Mouse (Mus musculus) liver, embryonic 14.5 days (tissue): Measurements from ENCODE around the gene Hunk. TPM values are rescaled to one million over a fixed set of nuclear protein-coding genes. Genes with fewer than 3 reads are reported as not detected.

Source experiments
- ATAC-seq: fragments of 200-750 bp; cut with Nextera tagmentation; 2 replicates; pipeline ENCODE4 v1.8.0; 2017; ENCODE audit warnings: moderate number of reproducible peaks, mild to moderate bottlenecking, moderate library complexity; ENCODE audit not compliant: insufficient read depth
- DNase-seq, 3 experiments: peaks; one replicate each; pipeline ENCODE4 v3.0.0-alpha.2; 2012 to 2013; ENCODE audit warnings: low read depth in 3 of 3, low spot score in 3 of 3
- H3K27ac ChIP-seq: fragments of 300-500 bp; sonication (generic); 2 replicates; pipeline ENCODE4 v1.5.1; 2014; ENCODE audit warnings: moderate library complexity, mild to moderate bottlenecking, control low read depth, inconsistent platforms
- H3K27me3 ChIP-seq: fragments of 300-500 bp; sonication (generic); 2 replicates; pipeline ENCODE4 v1.6.1; 2014; ENCODE audit warnings: mild to moderate bottlenecking, low read length, moderate library complexity; ENCODE audit not compliant: control insufficient read depth, insufficient read depth
- H3K36me3 ChIP-seq: fragments of 300-500 bp; sonication (generic); replicated peaks from 2 replicates; pipeline ENCODE4 v1.6.1; 2014; ENCODE audit warnings: low read depth; ENCODE audit not compliant: control insufficient read depth, insufficient read depth
- H3K4me1 ChIP-seq, 2 experiments: fragments of 200-500 bp in 1 of 2; fragments of 300-500 bp in 1 of 2; sonication (generic) in 1 of 2; replicated peaks; 2 replicates each; pipeline ENCODE4 v1.6.1; 2012 to 2014; ENCODE audit warnings: antibody characterized with exemption in 1 of 2, inconsistent platforms in 1 of 2, low read length in 1 of 2; ENCODE audit not compliant: control insufficient read depth in 2 of 2, insufficient read depth in 2 of 2
- H3K4me2 ChIP-seq: fragments of 300-500 bp; sonication (generic); 2 replicates; pipeline ENCODE4 v1.6.1; 2014; ENCODE audit warnings: low read depth, mild to moderate bottlenecking, control low read depth, moderate library complexity
- H3K4me3 ChIP-seq, 2 experiments: fragments of 200-500 bp in 1 of 2; fragments of 300-500 bp in 1 of 2; sonication (generic) in 1 of 2; 2 replicates each; pipeline ENCODE4 v1.5.1; 2012 to 2014; ENCODE audit warnings: low read depth in 2 of 2, low read length in 2 of 2, mild to moderate bottlenecking in 2 of 2, control low read depth in 1 of 2, inconsistent platforms in 1 of 2, moderate library complexity in 1 of 2; ENCODE audit not compliant: insufficient read depth in 1 of 2
- H3K9ac ChIP-seq: fragments of 300-500 bp; sonication (generic); replicated peaks from 2 replicates; pipeline ENCODE4 v1.6.1; 2014; ENCODE audit warnings: mild to moderate bottlenecking, control low read depth, moderate library complexity
- H3K9me3 ChIP-seq: fragments of 300-500 bp; sonication (generic); 2 replicates; pipeline ENCODE4 v1.6.1; 2016; ENCODE audit warnings: low read length, mixed read lengths; ENCODE audit not compliant: control insufficient read depth
- CTCF ChIP-seq: IDR thresholded peaks from 2 replicates; pipeline ENCODE4 v1.5.1; 2016; ENCODE audit warnings: antibody characterized with exemption, low read depth, control low read depth
- EP300 ChIP-seq: IDR thresholded peaks from 2 replicates; pipeline ENCODE4 v1.6.1; 2016; ENCODE audit warnings: antibody characterized with exemption, low read depth
- WGBS: fragments of 180-500 bp; shearing (Covaris S2); extraction: QIAGEN DNeasy Blood & Tissue Kit; methylation state at CpG from one replicate; pipeline ENCODE4 v1.1.7; 2014; ENCODE audit not compliant: insufficient replicate concordance; 5-methylcytosine and 5-hydroxymethylcytosine counted together
- polyA plus RNA-seq, 2 experiments: library from polyadenylated mRNA; depleted of rRNA in 1 of 2; stranded (reverse) in 1 of 2; unstranded in 1 of 2; fragments of >200 nt; fragmentation: Nextera tagmentation in 1 of 2; extraction: Ambion mirVana in 1 of 2; gene quantifications; 2 replicates each; pipeline versions ENCODE4 v1.2.1 to v1.2.3; 2012 to 2014

The Hunk gene
- polyA plus RNA-seq, 2 experiments, result 0.80 to 0.88 TPM

GRCm38 (mm10) chr16:90384846-90385245, 967 bp upstream of the Hunk start:
- Histone ChIP-seq H3K4me2 (peak overlapping the region; percentile 54), H3K27me3 (peaks cover 42% of the 10 kb centered on the region), H3K27ac (no peak overlapping the region), H3K4me1 (peaks cover 0 to 5% of the 10 kb centered on the region in 2 experiments; a peak in 3 of 4 replicates), H3K9me3 (no peaks in the 10 kb centered on the region; the same call in 1 of the 2 replicates), H3K4me3 (no peak overlapping the region; a peak in 1 of 4 replicates), H3K9ac (no peak overlapping the region), H3K36me3 (no peaks in the 10 kb centered on the region)
- DNase-seq (no peak), ATAC-seq (no peak)
- TF ChIP-seq EP300 (no peak), CTCF (no peak)
- 4% methylated on average over 12 of the region's 12 CpGs for WGBS

GRCm38 (mm10) chr16:90385326-90385687, 506 bp upstream of the Hunk start:
- no peak for TF ChIP-seq EP300
- TF ChIP-seq CTCF, result no peak
- no peak overlapping the region for H3K27ac ChIP-seq
- ATAC-seq (no peak), DNase-seq (no peak)
- no peaks in the 10 kb centered on the region; the same call in 1 of the 2 replicates for H3K9me3 ChIP-seq
- H3K36me3 ChIP-seq, result no peaks in the 10 kb centered on the region
- peak overlapping the region; percentile 43 to 53 for H3K4me3 ChIP-seq
- H3K4me2 ChIP-seq, result peak overlapping the region; percentile 54
- 2% methylated on average over 16 of the region's 16 CpGs for WGBS
- H3K9ac ChIP-seq, result no peak overlapping the region
- peaks cover 0 to 5% of the 10 kb centered on the region in 2 experiments; a peak in 3 of 4 replicates for H3K4me1 ChIP-seq
- H3K27me3 ChIP-seq, result peaks cover 42% of the 10 kb centered on the region

GRCm38 (mm10) chr16:90386514-90387160, 824 bp downstream of the Hunk start:
- Histone ChIP-seq H3K9me3 (no peaks in the 10 kb centered on the region; the same call in 1 of the 2 replicates), H3K4me2 (peak overlapping the region; percentile 54), H3K4me3 (peak overlapping the region; percentile 53 to 67), H3K9ac (no peak overlapping the region), H3K36me3 (no peaks in the 10 kb centered on the region), H3K4me1 (peaks cover 0 to 5% of the 10 kb centered on the region in 2 experiments; a peak in 3 of 4 replicates), H3K27me3 (peaks cover 42% of the 10 kb centered on the region), H3K27ac (no peak overlapping the region)
- ATAC-seq (peak; percentile 24; the same call in 1 of the 2 replicates), DNase-seq (no peak)
- under 1% methylated on average over 47 of the region's 49 CpGs for WGBS
- TF ChIP-seq CTCF (peak; percentile 52), EP300 (no peak)

- H3K27ac ChIP-seq, result no peak overlapping the region
- H3K36me3 ChIP-seq, result no peaks in the 10 kb centered on the region
- ATAC-seq, result no peak
- H3K4me3 ChIP-seq, result peak overlapping the region; percentile 53 to 67
- TF ChIP-seq EP300 (no peak), CTCF (no peak)
- peak overlapping the region; percentile 54 for H3K4me2 ChIP-seq
- no peak overlapping the region for H3K9ac ChIP-seq
- peaks cover 0 to 5% of the 10 kb centered on the region in 2 experiments; a peak in 3 of 4 replicates for H3K4me1 ChIP-seq
- H3K27me3 ChIP-seq, result peaks cover 42% of the 10 kb centered on the region
- DNase-seq, result no peak
- 6% methylated on average over 12 of the region's 12 CpGs for WGBS
- H3K9me3 ChIP-seq, result no peaks in the 10 kb centered on the region
These were observed 1.4 kb downstream of the Hunk start for GRCm38 (mm10) chr16:90387161-90387671.

- Histone ChIP-seq H3K9me3 (no peaks in the 10 kb centered on the region), H3K9ac (no peak overlapping the region), H3K4me2 (no peak overlapping the region; the same call in 1 of the 2 replicates), H3K27ac (no peak overlapping the region), H3K27me3 (peaks cover 42% of the 10 kb centered on the region), H3K4me1 (peaks cover 0 to 3% of the 10 kb centered on the region in 2 experiments; a peak in 3 of 4 replicates), H3K36me3 (no peaks in the 10 kb centered on the region), H3K4me3 (no peak overlapping the region)
- TF ChIP-seq CTCF, result no peak
- TF ChIP-seq EP300, result no peak
- ATAC-seq, result no peak
- WGBS, result 48% methylated on average over 4 of the region's 4 CpGs
- no peak for DNase-seq
These were observed 2.1 kb downstream of the Hunk start for GRCm38 (mm10) chr16:90387961-90388360.
